Mouse (Mus musculus): Measurements from ENCODE around the gene Ddx20. TPM values are rescaled to one million over a fixed set of nuclear protein-coding genes. Genes with fewer than 3 reads are reported as not detected.
A peak's percentile ranks its signal among the peaks of the same experiment; 100 is the strongest.

Ddx20 gene
- polyA plus RNA-seq, 1 experiment from 2014 or later = 41.0 TPM

DNA sequence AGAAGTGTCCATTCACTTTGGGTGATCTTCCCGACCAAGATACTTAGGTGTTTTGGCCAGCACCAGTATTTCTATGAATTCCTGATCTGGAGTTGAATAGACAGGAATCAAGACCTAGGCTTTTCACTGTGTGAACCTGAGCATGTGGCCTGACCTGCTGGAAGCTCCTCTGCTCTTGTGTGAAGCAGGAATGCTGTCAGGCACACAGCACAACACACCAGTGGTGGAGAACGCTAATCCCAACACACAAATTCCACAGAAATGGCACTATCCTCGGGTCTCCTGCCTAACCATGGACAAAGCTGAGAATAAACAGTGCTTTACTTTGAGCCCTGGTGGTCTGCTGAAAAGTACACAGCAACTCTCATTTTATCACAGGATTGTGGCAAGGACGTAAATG lies 33.1 kb upstream of the Ddx20 start:
- Histone ChIP-seq H3K27me3 (replicated peaks; ENCODE audit: control insufficient read depth, insufficient read depth, low read length) (no peaks in the 10 kb centered on the region), H3K9me3 (ENCODE audit: control insufficient read depth, low read length) (no peaks in the 10 kb centered on the region), H3K9ac (ENCODE audit: low read depth, low read length) (no peak overlapping the region), H3K4me3 (ENCODE audit: low read depth, low read length) (no peak overlapping the region), H3K4me1 (replicated peaks; ENCODE audit: control insufficient read depth, insufficient read depth, low read length) (no peaks in the 10 kb centered on the region), H3K36me3 (ENCODE audit: control insufficient read depth, insufficient read depth, low read length) (no peaks in the 10 kb centered on the region), H3K27ac (ENCODE audit: low read depth, low read length) (no peak overlapping the region), H3K4me2 (no peak overlapping the region)
- DNase-seq (ENCODE audit: low spot score) (no peak), ATAC-seq (replicated peaks; ENCODE audit: low FRiP score) (no peak)
- WGBS = 60% methylated on average over 4 of the region's 4 CpGs

DNA sequence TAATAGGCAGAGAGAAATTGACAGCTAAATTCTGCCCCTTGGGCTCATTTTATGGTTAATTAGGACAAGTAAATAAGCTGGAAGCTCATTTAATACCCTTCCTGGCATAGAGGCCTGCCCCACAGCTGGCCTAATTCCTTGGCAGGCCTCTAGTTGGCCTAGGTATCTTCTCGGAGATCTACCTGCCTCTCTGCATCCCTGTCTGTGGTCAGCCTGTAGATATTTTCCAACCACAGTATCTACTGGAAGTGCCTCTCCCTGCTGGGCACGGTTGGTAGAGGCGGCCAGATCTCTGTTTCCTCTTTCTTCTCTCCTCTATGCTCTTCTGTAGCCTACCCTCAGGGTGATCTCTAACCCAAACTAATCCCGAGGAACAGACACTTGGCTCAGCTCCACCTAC lies 32.6 kb upstream of the Ddx20 start:
- Histone ChIP-seq H3K4me3 (ENCODE audit: low read depth, low read length) (no peak overlapping the region), H3K4me2 (no peak overlapping the region), H3K9ac (ENCODE audit: low read depth, low read length) (no peak overlapping the region), H3K4me1 (replicated peaks; ENCODE audit: control insufficient read depth, insufficient read depth, low read length) (no peaks in the 10 kb centered on the region), H3K27me3 (replicated peaks; ENCODE audit: control insufficient read depth, insufficient read depth, low read length) (no peaks in the 10 kb centered on the region), H3K27ac (ENCODE audit: low read depth, low read length) (no peak overlapping the region), H3K9me3 (ENCODE audit: control insufficient read depth, low read length) (no peaks in the 10 kb centered on the region), H3K36me3 (ENCODE audit: control insufficient read depth, insufficient read depth, low read length) (no peaks in the 10 kb centered on the region)
- ATAC-seq (replicated peaks; ENCODE audit: low FRiP score) = no peak
- 57% methylated on average over 4 of the region's 4 CpGs for WGBS
- peak; percentile 20 for DNase-seq (ENCODE audit: low spot score)

DNA sequence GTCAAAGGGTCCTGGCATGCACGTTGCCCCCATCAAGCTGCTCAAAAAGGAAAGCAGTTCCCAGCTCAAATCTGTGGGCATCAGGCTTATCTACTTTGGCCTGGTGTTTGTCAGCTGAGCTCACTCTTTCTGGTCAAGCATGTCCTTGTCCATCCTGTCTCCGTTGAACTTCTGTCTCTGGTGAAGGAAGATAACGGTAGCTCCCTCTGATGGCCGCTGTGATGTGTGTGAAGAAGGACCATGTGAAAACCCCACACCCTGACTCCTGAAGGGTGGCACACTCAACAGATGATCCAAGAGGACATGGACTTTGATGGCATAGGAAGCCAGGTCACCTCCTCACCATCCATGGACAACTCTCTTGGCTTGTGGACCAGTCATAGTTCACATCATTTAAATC lies 31.4 kb upstream of the Ddx20 start:
- 20% methylated on average over 4 of the region's 4 CpGs for WGBS
- no peaks in the 10 kb centered on the region for H3K36me3 ChIP-seq (ENCODE audit: control insufficient read depth, insufficient read depth, low read length)
- ATAC-seq (replicated peaks; ENCODE audit: low FRiP score) (no peak), DNase-seq (ENCODE audit: low spot score) (peak; percentile 30)
- no peaks in the 10 kb centered on the region for H3K9me3 ChIP-seq (ENCODE audit: control insufficient read depth, low read length)
- H3K4me2 ChIP-seq = no peak overlapping the region
- H3K27me3 ChIP-seq (replicated peaks; ENCODE audit: control insufficient read depth, insufficient read depth, low read length) = no peaks in the 10 kb centered on the region
- no peak overlapping the region for H3K27ac ChIP-seq (ENCODE audit: low read depth, low read length)
- no peak overlapping the region for H3K9ac ChIP-seq (ENCODE audit: low read depth, low read length)
- no peaks in the 10 kb centered on the region for H3K4me1 ChIP-seq (replicated peaks; ENCODE audit: control insufficient read depth, insufficient read depth, low read length)
- no peak overlapping the region for H3K4me3 ChIP-seq (ENCODE audit: low read depth, low read length)

DNA sequence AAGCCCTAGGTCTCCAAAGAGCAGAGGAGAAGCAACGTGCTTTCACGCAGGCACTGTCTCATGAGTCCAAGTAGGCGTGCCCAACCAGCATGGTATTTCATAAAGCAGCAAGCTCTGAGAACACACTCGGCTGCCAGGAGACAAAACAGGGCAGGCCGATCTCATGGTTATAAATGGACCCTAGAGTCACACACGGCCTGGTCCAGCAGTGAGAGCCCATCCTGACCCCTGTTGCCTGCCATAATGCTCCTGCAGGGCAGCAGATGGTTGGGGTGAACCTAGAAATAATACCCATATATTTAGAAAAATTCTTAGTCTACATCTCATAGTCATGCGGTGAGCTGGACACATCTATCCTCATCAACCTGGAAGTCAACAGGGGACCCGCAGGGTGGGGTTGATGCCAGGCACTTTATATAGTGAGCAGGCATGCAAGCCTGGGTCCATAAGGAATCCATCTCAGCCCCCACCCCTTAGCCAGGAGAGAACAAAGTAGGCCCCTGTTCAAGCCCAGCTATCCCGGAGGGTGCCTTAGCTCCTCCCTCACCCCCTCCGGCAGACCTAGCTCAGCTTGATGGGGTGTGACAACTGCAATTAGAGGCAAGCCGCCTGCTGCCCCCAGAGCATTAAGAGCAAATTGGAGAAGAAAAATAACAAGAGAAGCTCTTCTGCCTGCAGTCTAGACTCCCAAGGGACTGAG lies 30.6 kb upstream of the Ddx20 start:
- no peak overlapping the region for H3K4me3 ChIP-seq (ENCODE audit: low read depth, low read length)
- H3K27me3 ChIP-seq (replicated peaks; ENCODE audit: control insufficient read depth, insufficient read depth, low read length) = no peaks in the 10 kb centered on the region
- 72% methylated on average over 11 of the region's 11 CpGs for WGBS
- H3K36me3 ChIP-seq (ENCODE audit: control insufficient read depth, insufficient read depth, low read length) = no peaks in the 10 kb centered on the region
- no peaks in the 10 kb centered on the region for H3K9me3 ChIP-seq (ENCODE audit: control insufficient read depth, low read length)
- ATAC-seq (replicated peaks; ENCODE audit: low FRiP score) (no peak), DNase-seq (ENCODE audit: low spot score) (peak; percentile 31)
- no peak overlapping the region for H3K9ac ChIP-seq (ENCODE audit: low read depth, low read length)
- no peak overlapping the region for H3K4me2 ChIP-seq
- no peak overlapping the region for H3K27ac ChIP-seq (ENCODE audit: low read depth, low read length)
- H3K4me1 ChIP-seq (replicated peaks; ENCODE audit: control insufficient read depth, insufficient read depth, low read length) = no peaks in the 10 kb centered on the region

DNA sequence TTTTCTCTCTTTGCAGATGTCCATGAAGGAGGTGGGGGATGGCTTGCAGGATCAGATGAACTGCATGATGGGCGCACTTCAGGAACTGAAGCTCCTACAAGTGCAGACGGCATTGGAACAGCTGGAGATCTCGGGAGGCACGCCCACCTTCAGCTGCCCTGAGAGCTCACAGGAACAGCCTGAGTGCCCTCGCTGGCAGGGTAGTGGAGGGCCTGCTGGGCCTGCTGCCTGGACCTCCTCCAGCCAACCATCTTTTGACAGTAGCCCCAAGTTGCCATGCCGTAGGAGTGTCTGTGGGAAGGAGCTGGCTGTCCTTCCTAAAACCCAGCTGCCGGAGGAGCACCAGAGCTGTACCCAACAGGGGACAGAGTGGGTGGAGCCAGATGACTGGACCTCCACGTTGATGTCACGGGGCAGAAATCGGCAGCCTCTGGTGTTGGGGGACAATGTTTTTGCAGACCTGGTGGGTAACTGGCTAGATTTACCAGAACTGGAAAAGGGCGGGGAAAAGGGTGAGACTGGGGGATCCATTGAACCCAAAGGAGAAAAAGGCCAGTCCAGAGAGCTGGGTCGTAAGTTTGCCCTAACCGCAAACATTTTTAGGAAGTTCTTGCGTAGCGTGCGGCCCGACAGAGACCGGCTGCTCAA lies 29.1 kb upstream of the Ddx20 start:
- no peaks in the 10 kb centered on the region for H3K9me3 ChIP-seq (ENCODE audit: control insufficient read depth, low read length)
- DNase-seq (ENCODE audit: low spot score) (peak; percentile 29), ATAC-seq (replicated peaks; ENCODE audit: low FRiP score) (no peak)
- 64% methylated on average over 18 of the region's 18 CpGs for WGBS
- H3K9ac ChIP-seq (ENCODE audit: low read depth, low read length) = no peak overlapping the region
- H3K4me2 ChIP-seq = no peak overlapping the region
- H3K36me3 ChIP-seq (ENCODE audit: control insufficient read depth, insufficient read depth, low read length) = no peaks in the 10 kb centered on the region
- no peaks in the 10 kb centered on the region for H3K4me1 ChIP-seq (replicated peaks; ENCODE audit: control insufficient read depth, insufficient read depth, low read length)
- H3K4me3 ChIP-seq (ENCODE audit: low read depth, low read length) = no peak overlapping the region
- H3K27ac ChIP-seq (ENCODE audit: low read depth, low read length) = no peak overlapping the region
- H3K27me3 ChIP-seq (replicated peaks; ENCODE audit: control insufficient read depth, insufficient read depth, low read length) = no peaks in the 10 kb centered on the region

DNA sequence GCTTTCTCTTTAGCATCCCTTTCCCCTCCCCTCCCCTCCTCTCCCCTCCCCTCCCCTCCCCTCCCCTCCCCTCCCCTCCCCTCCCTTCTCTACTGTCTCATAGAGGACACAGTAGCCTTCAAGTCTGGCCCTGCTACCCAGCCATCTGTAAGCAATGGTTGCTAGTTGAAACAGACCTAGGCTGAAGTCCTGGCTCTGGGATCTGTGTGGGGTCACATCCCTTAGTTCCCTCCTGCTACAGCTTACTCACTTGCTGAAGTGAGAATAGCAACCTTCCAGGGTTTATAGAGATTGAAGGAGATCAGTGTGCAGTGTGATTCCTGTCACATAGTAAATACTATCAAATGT lies 27.4 kb upstream of the Ddx20 start:
- H3K9me3 ChIP-seq (ENCODE audit: control insufficient read depth, low read length) = no peaks in the 10 kb centered on the region
- H3K9ac ChIP-seq (ENCODE audit: low read depth, low read length) = no peak overlapping the region
- H3K4me2 ChIP-seq = no peak overlapping the region
- H3K27me3 ChIP-seq (replicated peaks; ENCODE audit: control insufficient read depth, insufficient read depth, low read length) = no peaks in the 10 kb centered on the region
- no peak for ATAC-seq (replicated peaks; ENCODE audit: low FRiP score)
- H3K4me3 ChIP-seq (ENCODE audit: low read depth, low read length) = no peak overlapping the region
- H3K27ac ChIP-seq (ENCODE audit: low read depth, low read length) = no peak overlapping the region
- H3K36me3 ChIP-seq (ENCODE audit: control insufficient read depth, insufficient read depth, low read length) = no peaks in the 10 kb centered on the region
- no peaks in the 10 kb centered on the region for H3K4me1 ChIP-seq (replicated peaks; ENCODE audit: control insufficient read depth, insufficient read depth, low read length)
- DNase-seq (ENCODE audit: low spot score) = no peak

DNA sequence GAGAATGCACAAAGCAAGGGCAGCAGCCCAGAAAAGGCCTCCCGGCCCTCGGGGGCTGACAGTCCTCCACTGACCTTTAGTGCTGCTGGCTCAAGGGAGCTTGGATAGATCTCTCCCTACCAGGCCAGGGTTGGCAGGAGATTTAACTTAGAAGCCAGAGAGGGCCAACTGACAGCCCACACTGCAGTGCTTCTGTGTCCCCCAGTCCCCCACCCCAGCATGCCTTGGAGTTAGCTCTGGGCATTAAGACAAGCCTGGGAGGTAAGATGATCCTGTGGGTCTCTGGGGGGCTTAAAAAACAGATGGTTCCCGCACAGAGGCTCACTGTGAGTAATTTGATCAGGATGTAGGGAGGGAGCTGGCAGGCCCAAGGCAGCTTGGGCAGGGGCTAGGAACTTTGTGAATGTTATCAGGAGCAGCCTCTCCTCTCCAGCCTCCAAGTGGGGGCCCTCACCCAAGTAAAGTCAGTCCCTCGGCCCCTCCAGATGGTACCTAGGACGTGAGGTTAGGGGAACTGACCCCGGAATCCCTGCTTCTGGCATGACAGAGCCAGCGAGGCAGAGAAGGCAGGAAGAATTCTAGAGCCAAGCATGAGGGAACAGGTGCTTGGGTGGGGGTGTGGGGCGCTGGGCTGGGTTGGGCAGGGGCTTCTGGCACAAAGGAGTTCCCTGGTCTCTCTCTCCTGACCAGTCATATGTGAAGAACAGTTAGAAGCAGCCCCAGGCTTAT lies 26.9 kb upstream of the Ddx20 start:
- no peak overlapping the region for H3K27ac ChIP-seq (ENCODE audit: low read depth, low read length)
- ATAC-seq (replicated peaks; ENCODE audit: low FRiP score) = no peak

DNA sequence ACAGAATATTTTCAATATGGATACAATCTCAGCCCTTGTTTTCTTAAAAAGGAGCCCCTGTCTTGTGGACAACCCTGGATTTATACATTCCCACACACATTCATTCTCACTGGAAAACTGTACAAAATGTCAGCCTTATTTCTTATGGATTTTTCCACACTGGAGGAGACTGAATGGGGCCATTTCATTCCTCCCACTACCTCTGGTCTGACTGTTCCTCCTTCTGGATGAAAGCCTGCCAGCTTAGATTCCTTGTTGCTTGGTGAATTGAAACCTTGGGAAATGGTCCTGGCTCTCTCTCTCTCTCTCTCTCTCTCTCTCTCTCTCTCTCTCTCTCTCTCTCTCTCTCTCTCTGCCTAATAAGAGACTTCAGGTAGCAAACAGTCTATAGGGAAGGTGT lies 25.5 kb upstream of the Ddx20 start:
- no peak for ATAC-seq (replicated peaks; ENCODE audit: low FRiP score)
- no peak overlapping the region for H3K27ac ChIP-seq (ENCODE audit: low read depth, low read length)
- no peak overlapping the region for H3K4me3 ChIP-seq (ENCODE audit: low read depth, low read length)
- no peak for DNase-seq (ENCODE audit: low spot score)
- no peaks in the 10 kb centered on the region for H3K4me1 ChIP-seq (replicated peaks; ENCODE audit: control insufficient read depth, insufficient read depth, low read length)
- peaks cover under 1% of the 10 kb centered on the region; the same call in 1 of the 2 replicates for H3K27me3 ChIP-seq (replicated peaks; ENCODE audit: control insufficient read depth, insufficient read depth, low read length)
- no peaks in the 10 kb centered on the region for H3K9me3 ChIP-seq (ENCODE audit: control insufficient read depth, low read length)
- no peak overlapping the region for H3K9ac ChIP-seq (ENCODE audit: low read depth, low read length)
- no peak overlapping the region for H3K4me2 ChIP-seq
- no peaks in the 10 kb centered on the region for H3K36me3 ChIP-seq (ENCODE audit: control insufficient read depth, insufficient read depth, low read length)

More for the DNA sequence above, 26.9 kb upstream of the Ddx20 start:
- Histone ChIP-seq H3K36me3 (ENCODE audit: control insufficient read depth, insufficient read depth, low read length) (no peaks in the 10 kb centered on the region), H3K4me3 (ENCODE audit: low read depth, low read length) (no peak overlapping the region), H3K9ac (ENCODE audit: low read depth, low read length) (no peak overlapping the region), H3K4me1 (replicated peaks; ENCODE audit: control insufficient read depth, insufficient read depth, low read length) (no peaks in the 10 kb centered on the region), H3K27me3 (replicated peaks; ENCODE audit: control insufficient read depth, insufficient read depth, low read length) (no peaks in the 10 kb centered on the region), H3K9me3 (ENCODE audit: control insufficient read depth, low read length) (no peaks in the 10 kb centered on the region), H3K4me2 (no peak overlapping the region)
- DNase-seq (ENCODE audit: low spot score) = peak; percentile 31
- WGBS = 47% methylated on average over 8 of the region's 8 CpGs

DNA sequence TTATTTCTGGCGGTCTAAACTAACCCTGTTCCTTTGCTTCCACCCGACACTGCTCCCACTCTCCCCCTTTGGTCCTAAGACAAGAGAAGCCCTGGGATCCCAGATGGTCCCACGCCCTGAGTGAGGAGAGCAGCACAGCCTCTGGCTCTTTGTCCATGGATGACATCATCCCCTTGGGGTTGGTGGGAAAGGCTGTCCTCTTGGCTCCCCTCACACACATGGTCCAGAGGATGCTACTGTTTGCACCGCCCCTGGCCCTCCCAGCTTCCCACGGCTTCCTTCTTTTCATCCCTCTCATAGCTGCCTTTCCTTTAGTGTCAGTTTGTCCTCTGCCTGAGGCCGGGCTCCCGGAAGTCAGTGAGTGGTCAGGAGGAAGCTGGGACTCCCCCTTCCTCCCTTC lies 24.4 kb upstream of the Ddx20 start:
- peak; percentile 28 for DNase-seq (ENCODE audit: low spot score)
- no peak overlapping the region for H3K4me2 ChIP-seq
- H3K4me1 ChIP-seq (replicated peaks; ENCODE audit: control insufficient read depth, insufficient read depth, low read length) = no peaks in the 10 kb centered on the region
- peaks cover 8% of the 10 kb centered on the region for H3K27me3 ChIP-seq (replicated peaks; ENCODE audit: control insufficient read depth, insufficient read depth, low read length)
- no peak overlapping the region for H3K9ac ChIP-seq (ENCODE audit: low read depth, low read length)
- H3K4me3 ChIP-seq (ENCODE audit: low read depth, low read length) = no peak overlapping the region
- no peaks in the 10 kb centered on the region for H3K9me3 ChIP-seq (ENCODE audit: control insufficient read depth, low read length)
- 60% methylated on average over 7 of the region's 7 CpGs for WGBS
- H3K27ac ChIP-seq (ENCODE audit: low read depth, low read length) = no peak overlapping the region
- no peak; the same call in 1 of the 2 replicates for ATAC-seq (replicated peaks; ENCODE audit: low FRiP score)
- H3K36me3 ChIP-seq (ENCODE audit: control insufficient read depth, insufficient read depth, low read length) = no peaks in the 10 kb centered on the region

Measured in liver, embryonic 11.5 days (tissue).